In genomic region chr6:41262796-41263195, GRCm38 (mm10) we compare ENCODE assay signal across 16 mouse cellular contexts. TPM values are rescaled to one million over a fixed set of nuclear protein-coding genes. Genes with fewer than 3 reads are reported as not detected.
DNase-seq lines count a peak whose midpoint lies in the region; ATAC-seq and TF ChIP-seq lines count a peak whose summit lies in the region.
"Had no signal": no experiment of that assay in that cellular context is flagged by ENCODE, and none has a peak within 500 bp of the region (broad histone marks: within the 10 kb centered on the region; RNA-seq: fewer than 3 reads in every experiment).

No protein-coding gene starts in this region.

- 35% methylated on average over 3 of the region's 3 CpGs for WGBS in forebrain, embryonic 14.5 days
- WGBS in forebrain, embryonic 16.5 days: 40% methylated on average over 3 of the region's 3 CpGs
- WGBS in liver, embryonic 14.5 days (ENCODE audit: insufficient replicate concordance): 25% methylated on average over 3 of the region's 3 CpGs
- WGBS in liver, embryonic 12.5 days (ENCODE audit: insufficient replicate concordance): 29% methylated on average over 3 of the region's 3 CpGs

- in situ Hi-C loops in Patski (cut with MboI; ENCODE audit: low pct_unique_long_range_greater_than_20kb): loop anchor here (5.0 to 10.0 kb wide), 2 partner anchors 262 to 295 kb away; partner anchors contain the start of gene Prss2

- H3K36me3 ChIP-seq in forebrain, embryonic 14.5 days (ENCODE audit: control insufficient read depth, insufficient read depth, low read length): no peaks in the 10 kb centered on the region
- H3K36me3 ChIP-seq in forebrain, embryonic 16.5 days (ENCODE audit: control insufficient read depth, insufficient read depth): no peaks in the 10 kb centered on the region
- no peaks in the 10 kb centered on the region for H3K36me3 ChIP-seq in liver, embryonic 14.5 days (replicated peaks; ENCODE audit: control insufficient read depth, insufficient read depth, low read depth)
- H3K36me3 ChIP-seq in liver, embryonic 12.5 days: no peaks in the 10 kb centered on the region
- H3K36me3 ChIP-seq: limb, embryonic 13.5 days; neural tube, embryonic 12.5 days had no signal

- no peaks in the 10 kb centered on the region for H3K4me1 ChIP-seq in forebrain, embryonic 14.5 days (ENCODE audit: control insufficient read depth, insufficient read depth, low read length)
- no peaks in the 10 kb centered on the region for H3K4me1 ChIP-seq in forebrain, embryonic 16.5 days (replicated peaks; ENCODE audit: control insufficient read depth, insufficient read depth, low read length)
- no peaks in the 10 kb centered on the region for H3K4me1 ChIP-seq in liver, embryonic 14.5 days (replicated peaks; ENCODE audit: control insufficient read depth in 2 of 2, insufficient read depth in 2 of 2, low read length in 1 of 2)
- H3K4me1 ChIP-seq in liver, embryonic 12.5 days: no peaks in the 10 kb centered on the region
- H3K4me1 ChIP-seq: limb, embryonic 13.5 days; neural tube, embryonic 12.5 days had no signal

- POLR2A ChIA-PET in Patski (lab: Charles Lee): no interaction called here

- no peak for TF ChIP-seq EP300 in liver, embryonic 14.5 days (IDR thresholded peaks at IDR 0.05; ENCODE audit: low read depth)

- no peak overlapping the region for H3K4me3 ChIP-seq in forebrain, embryonic 14.5 days (ENCODE audit: low read depth, low read length)
- no peak overlapping the region for H3K4me3 ChIP-seq in forebrain, embryonic 16.5 days (replicated peaks; ENCODE audit: low read length)
- no peak overlapping the region for H3K4me3 ChIP-seq in liver, embryonic 14.5 days (ENCODE audit: insufficient read depth in 1 of 2, low read depth in 2 of 2, low read length in 2 of 2)
- no peak overlapping the region for H3K4me3 ChIP-seq in liver, embryonic 12.5 days
- H3K4me3 ChIP-seq: limb, embryonic 13.5 days; neural tube, embryonic 12.5 days had no signal

- H3K27me3 ChIP-seq in forebrain, embryonic 14.5 days (replicated peaks; ENCODE audit: control insufficient read depth, insufficient read depth, low read length): no peaks in the 10 kb centered on the region
- no peaks in the 10 kb centered on the region for H3K27me3 ChIP-seq in forebrain, embryonic 16.5 days (replicated peaks; ENCODE audit: control insufficient read depth, insufficient read depth, low read length)
- no peaks in the 10 kb centered on the region for H3K27me3 ChIP-seq in liver, embryonic 14.5 days (ENCODE audit: control insufficient read depth, insufficient read depth, low read length)
- no peaks in the 10 kb centered on the region for H3K27me3 ChIP-seq in liver, embryonic 12.5 days (replicated peaks)
- H3K27me3 ChIP-seq in Patski: peaks cover 17% of the 10 kb centered on the region
- H3K27me3 ChIP-seq: limb, embryonic 13.5 days; neural tube, embryonic 12.5 days had no signal

- no peak overlapping the region for H3K27ac ChIP-seq in forebrain, embryonic 14.5 days (ENCODE audit: low read depth, low read length)
- no peak overlapping the region for H3K27ac ChIP-seq in forebrain, embryonic 16.5 days (ENCODE audit: low read length)
- no peak overlapping the region for H3K27ac ChIP-seq in liver, embryonic 14.5 days
- no peak overlapping the region for H3K27ac ChIP-seq in liver, embryonic 12.5 days
- H3K27ac ChIP-seq: limb, embryonic 13.5 days; neural tube, embryonic 12.5 days had no signal

- peak; percentile 57 for DNase-seq in forebrain, embryonic 14.5 days (ENCODE audit: low spot score)
- DNase-seq in liver, embryonic 14.5 days (ENCODE audit: low read depth in 3 of 3, low spot score in 3 of 3): no peak
- DNase-seq in Patski (ENCODE audit: low read depth, low spot score) (no peak), MN1 (ENCODE audit: low spot score) (no peak)
- DNase-seq in retina, embryonic 14.5 days (ENCODE audit: low spot score): peak; percentile 32
- DNase-seq in gastrocnemius, adult 8-10 months (ENCODE audit: low spot score in 2 of 2): no peak
- DNase-seq: B cell, adult 2 months; kidney, adult 9 months; thymus, adult 18-20 months had no signal

- H3K4me2 ChIP-seq in forebrain, embryonic 14.5 days (ENCODE audit: low read length): no peak overlapping the region
- H3K4me2 ChIP-seq in forebrain, embryonic 16.5 days (ENCODE audit: low read length): no peak overlapping the region
- no peak overlapping the region for H3K4me2 ChIP-seq in liver, embryonic 14.5 days (ENCODE audit: low read depth)
- no peak overlapping the region for H3K4me2 ChIP-seq in liver, embryonic 12.5 days
- H3K4me2 ChIP-seq: limb, embryonic 13.5 days; neural tube, embryonic 12.5 days had no signal

- ATAC-seq in forebrain, embryonic 14.5 days: no peak
- ATAC-seq in forebrain, embryonic 16.5 days: no peak
- ATAC-seq in liver, embryonic 14.5 days (ENCODE audit: insufficient read depth): no peak
- no peak for ATAC-seq in liver, embryonic 12.5 days
- ATAC-seq in Patski: no peak
- ATAC-seq: activated CD4-positive, CD25-positive, alpha-beta regulatory T cell, adult 4 months had no signal

- H3K9me3 ChIP-seq in forebrain, embryonic 14.5 days (replicated peaks; ENCODE audit: control insufficient read depth, low read length): no peaks in the 10 kb centered on the region
- no peaks in the 10 kb centered on the region for H3K9me3 ChIP-seq in forebrain, embryonic 16.5 days (ENCODE audit: control insufficient read depth, low read length)
- no peaks in the 10 kb centered on the region for H3K9me3 ChIP-seq in liver, embryonic 14.5 days (ENCODE audit: control insufficient read depth, low read length)
- H3K9me3 ChIP-seq in liver, embryonic 12.5 days (replicated peaks): no peaks in the 10 kb centered on the region
- H3K9me3 ChIP-seq: limb, embryonic 13.5 days had no signal

- peak; percentile 32; the same call in 1 of the 2 replicates for TF ChIP-seq CTCF in liver, embryonic 14.5 days (IDR thresholded peaks at IDR 0.05; ENCODE audit: low read depth)
- peak; percentile 49 for TF ChIP-seq CTCF in Patski (IDR thresholded peaks at IDR 0.05)

- CTCF ChIA-PET in Patski (lab: Charles Lee): interaction anchor here (1.1 to 1.8 kb wide), 5 partner anchors 9 to 297 kb away, joined by 3 to 6 read pairs (median 4); no protein-coding TSS in a partner anchor

- no peak overlapping the region for H3K9ac ChIP-seq in forebrain, embryonic 14.5 days (ENCODE audit: low read length)
- no peak overlapping the region for H3K9ac ChIP-seq in forebrain, embryonic 16.5 days (replicated peaks; ENCODE audit: low read depth, low read length)
- H3K9ac ChIP-seq in liver, embryonic 14.5 days (replicated peaks): no peak overlapping the region
- H3K9ac ChIP-seq in liver, embryonic 12.5 days: no peak overlapping the region
- H3K9ac ChIP-seq: limb, embryonic 13.5 days; neural tube, embryonic 12.5 days had no signal

RNA-seq across cellular contexts. Expression of gene Try4, which starts 39.3 kb away (rescaled TPM):
- polyA plus RNA-seq in forebrain, embryonic 14.5 days (2014; fragmentation: Nextera tagmentation; extraction: Ambion mirVana): not detected in 2 replicates
- polyA plus RNA-seq in forebrain, embryonic 16.5 days (2015; fragmentation: Nextera tagmentation; extraction: Ambion mirVana): not detected in 2 replicates
- polyA plus RNA-seq in liver, embryonic 14.5 days (2012; rRNA removed): not detected in 2 replicates
- not detected in 2 replicates for polyA plus RNA-seq in liver, embryonic 14.5 days (2014; fragmentation: Nextera tagmentation; extraction: Ambion mirVana)
- not detected in 2 replicates for polyA plus RNA-seq in liver, embryonic 12.5 days (2016; fragmentation: Nextera tagmentation; extraction: Ambion mirVana)
- polyA plus RNA-seq in Patski (2021): not detected
- total RNA-seq in gastrocnemius, adult 8-10 months (2022): not detected
- total RNA-seq: layer of hippocampus, postnatal 14 days had no signal
- polyA plus RNA-seq: activated CD4-positive, CD25-positive, alpha-beta regulatory T cell, adult 4 months; heart, embryonic 14.5 days; limb, embryonic 13.5 days; neural tube, embryonic 12.5 days had no signal

RNA-seq across cellular contexts. Expression of gene Try5, which starts 53.8 kb away (rescaled TPM):
- polyA plus RNA-seq in forebrain, embryonic 14.5 days (2014; fragmentation: Nextera tagmentation; extraction: Ambion mirVana): 0.47 and 0.60 TPM in 2 replicates
- polyA plus RNA-seq in forebrain, embryonic 16.5 days (2015; fragmentation: Nextera tagmentation; extraction: Ambion mirVana): not detected in 2 replicates
- polyA plus RNA-seq in liver, embryonic 14.5 days (2012; rRNA removed): not detected in 2 replicates
- polyA plus RNA-seq in liver, embryonic 14.5 days (2014; fragmentation: Nextera tagmentation; extraction: Ambion mirVana): not detected in 2 replicates
- polyA plus RNA-seq in liver, embryonic 12.5 days (2016; fragmentation: Nextera tagmentation; extraction: Ambion mirVana): not detected in 2 replicates
- polyA plus RNA-seq in Patski (2021): not detected
- total RNA-seq in gastrocnemius, adult 8-10 months (2022): not detected
- total RNA-seq: layer of hippocampus, postnatal 14 days had no signal
- polyA plus RNA-seq: heart, embryonic 14.5 days; limb, embryonic 13.5 days; neural tube, embryonic 12.5 days had no signal

Comparison
In these comparisons a context has a peak if more than half of its experiments do, and no peak if none do; other contexts are left out.
1. DNase-seq: peak in forebrain, embryonic 14.5 days (single experiment) and retina, embryonic 14.5 days (single experiment); none in liver, embryonic 14.5 days (0 of 3), Patski (single experiment), MN1 (single experiment) and gastrocnemius, adult 8-10 months (0 of 2).